Mouse (Mus musculus): ENCODE data around the gene Slc3a2. TPM values are rescaled to one million over a fixed set of nuclear protein-coding genes. Genes with fewer than 3 reads are reported as not detected.

Slc3a2 gene
- polyA plus RNA-seq, 1 experiment from 2014 or later = 157 TPM

- no peak overlapping the region for H3K4me2 ChIP-seq (ENCODE audit: low read length)
- peaks cover 12% of the 10 kb centered on the region for H3K36me3 ChIP-seq (ENCODE audit: control insufficient read depth, insufficient read depth, low read length)
- H3K27ac ChIP-seq (replicated peaks; ENCODE audit: low read depth, low read length) = no peak overlapping the region
- no peak overlapping the region for H3K4me3 ChIP-seq (replicated peaks; ENCODE audit: low read depth, low read length)
- WGBS = 75% methylated on average over 10 of the region's 10 CpGs
- no peak for ATAC-seq (ENCODE audit: low FRiP score, low TSS enrichment)
- H3K9ac ChIP-seq (replicated peaks; ENCODE audit: low read length) = no peak overlapping the region
- no peak for DNase-seq
- no peaks in the 10 kb centered on the region for H3K27me3 ChIP-seq (ENCODE audit: control insufficient read depth, insufficient read depth, low read length)
- peaks cover 23% of the 10 kb centered on the region for H3K4me1 ChIP-seq (ENCODE audit: control insufficient read depth, insufficient read depth, low read length)
- no peaks in the 10 kb centered on the region for H3K9me3 ChIP-seq (ENCODE audit: control insufficient read depth, low read length)
These were observed 8.3 kb downstream of the Slc3a2 start for GRCm38 (mm10) chr19:8714653-8715481.

- Histone ChIP-seq H3K36me3 (ENCODE audit: control insufficient read depth, insufficient read depth, low read length) (peaks cover 19% of the 10 kb centered on the region), H3K27ac (replicated peaks; ENCODE audit: low read depth, low read length) (peak overlapping the region; percentile 91), H3K9ac (replicated peaks; ENCODE audit: low read length) (peak overlapping the region; percentile 90), H3K27me3 (ENCODE audit: control insufficient read depth, insufficient read depth, low read length) (no peaks in the 10 kb centered on the region), H3K9me3 (ENCODE audit: control insufficient read depth, low read length) (no peaks in the 10 kb centered on the region), H3K4me1 (ENCODE audit: control insufficient read depth, insufficient read depth, low read length) (peaks cover 23% of the 10 kb centered on the region), H3K4me3 (replicated peaks; ENCODE audit: low read depth, low read length) (peak overlapping the region; percentile 78), H3K4me2 (ENCODE audit: low read length) (peak overlapping the region; percentile 72)
- DNase-seq = no peak
- ATAC-seq (ENCODE audit: low FRiP score, low TSS enrichment) = no peak
- 7% methylated on average over 13 of the region's 13 CpGs for WGBS
These were observed 9.0 kb downstream of the Slc3a2 start for GRCm38 (mm10) chr19:8713997-8714652.

GRCm38 (mm10) chr19:8713306-8713996, 9.7 kb downstream of the Slc3a2 start:
- Histone ChIP-seq H3K4me1 (ENCODE audit: control insufficient read depth, insufficient read depth, low read length) (peaks cover 23% of the 10 kb centered on the region), H3K27ac (replicated peaks; ENCODE audit: low read depth, low read length) (peak overlapping the region; percentile 91), H3K4me2 (ENCODE audit: low read length) (peak overlapping the region; percentile 72), H3K27me3 (ENCODE audit: control insufficient read depth, insufficient read depth, low read length) (no peaks in the 10 kb centered on the region), H3K9ac (replicated peaks; ENCODE audit: low read length) (peak overlapping the region; percentile 90), H3K4me3 (replicated peaks; ENCODE audit: low read depth, low read length) (peak overlapping the region; percentile 78), H3K9me3 (ENCODE audit: control insufficient read depth, low read length) (no peaks in the 10 kb centered on the region), H3K36me3 (ENCODE audit: control insufficient read depth, insufficient read depth, low read length) (peaks cover 26% of the 10 kb centered on the region)
- ATAC-seq (ENCODE audit: low FRiP score, low TSS enrichment) = peak; percentile 87
- 0% methylated on average over 51 of the region's 51 CpGs for WGBS
- peak; percentile 93 for DNase-seq

- Histone ChIP-seq H3K4me1 (ENCODE audit: control insufficient read depth, insufficient read depth, low read length) (peaks cover 23% of the 10 kb centered on the region), H3K4me2 (ENCODE audit: low read length) (peak overlapping the region; percentile 72), H3K27ac (replicated peaks; ENCODE audit: low read depth, low read length) (peak overlapping the region; percentile 91), H3K9me3 (ENCODE audit: control insufficient read depth, low read length) (no peaks in the 10 kb centered on the region), H3K36me3 (ENCODE audit: control insufficient read depth, insufficient read depth, low read length) (peaks cover 31% of the 10 kb centered on the region), H3K27me3 (ENCODE audit: control insufficient read depth, insufficient read depth, low read length) (no peaks in the 10 kb centered on the region), H3K9ac (replicated peaks; ENCODE audit: low read length) (peak overlapping the region; percentile 90), H3K4me3 (replicated peaks; ENCODE audit: low read depth, low read length) (peak overlapping the region; percentile 78)
- peak; percentile 86 for DNase-seq
- ATAC-seq (ENCODE audit: low FRiP score, low TSS enrichment) = peak; percentile 74
- 0% methylated on average over 13 of the region's 13 CpGs for WGBS
These were observed 10.3 kb downstream of the Slc3a2 start for GRCm38 (mm10) chr19:8712870-8713305.

GRCm38 (mm10) chr19:8711949-8712869, 11.0 kb downstream of the Slc3a2 start:
- 71% methylated on average over 10 of the region's 10 CpGs for WGBS
- no peak for ATAC-seq (ENCODE audit: low FRiP score, low TSS enrichment)

GRCm38 (mm10) chr19:8711506-8711905, 11.7 kb downstream of the Slc3a2 start:
- ATAC-seq (ENCODE audit: low FRiP score, low TSS enrichment) (no peak), DNase-seq (no peak)
- H3K4me2 ChIP-seq (ENCODE audit: low read length) = peak overlapping the region; percentile 72
- no peak overlapping the region for H3K27ac ChIP-seq (replicated peaks; ENCODE audit: low read depth, low read length)
- no peaks in the 10 kb centered on the region for H3K27me3 ChIP-seq (ENCODE audit: control insufficient read depth, insufficient read depth, low read length)
- H3K36me3 ChIP-seq (ENCODE audit: control insufficient read depth, insufficient read depth, low read length) = peaks cover 45% of the 10 kb centered on the region
- H3K4me3 ChIP-seq (replicated peaks; ENCODE audit: low read depth, low read length) = no peak overlapping the region
- peak overlapping the region; percentile 90; the same call in 1 of the 2 replicates for H3K9ac ChIP-seq (replicated peaks; ENCODE audit: low read length)
- 89% methylated on average over 4 of the region's 4 CpGs for WGBS
- H3K9me3 ChIP-seq (ENCODE audit: control insufficient read depth, low read length) = no peaks in the 10 kb centered on the region
- peaks cover 23% of the 10 kb centered on the region for H3K4me1 ChIP-seq (ENCODE audit: control insufficient read depth, insufficient read depth, low read length)

More at GRCm38 (mm10) chr19:8711949-8712869, 11.0 kb downstream of the Slc3a2 start:
- DNase-seq = no peak
- H3K36me3 ChIP-seq (ENCODE audit: control insufficient read depth, insufficient read depth, low read length) = peaks cover 38% of the 10 kb centered on the region
- H3K9me3 ChIP-seq (ENCODE audit: control insufficient read depth, low read length) = no peaks in the 10 kb centered on the region
- H3K27ac ChIP-seq (replicated peaks; ENCODE audit: low read depth, low read length) = peak overlapping the region; percentile 91
- H3K27me3 ChIP-seq (ENCODE audit: control insufficient read depth, insufficient read depth, low read length) = no peaks in the 10 kb centered on the region
- peak overlapping the region; percentile 78 for H3K4me3 ChIP-seq (replicated peaks; ENCODE audit: low read depth, low read length)
- H3K9ac ChIP-seq (replicated peaks; ENCODE audit: low read length) = peak overlapping the region; percentile 90
- peak overlapping the region; percentile 72 for H3K4me2 ChIP-seq (ENCODE audit: low read length)
- H3K4me1 ChIP-seq (ENCODE audit: control insufficient read depth, insufficient read depth, low read length) = peaks cover 23% of the 10 kb centered on the region

- Histone ChIP-seq H3K4me1 (ENCODE audit: control insufficient read depth, insufficient read depth, low read length) (peaks cover 23% of the 10 kb centered on the region), H3K36me3 (ENCODE audit: control insufficient read depth, insufficient read depth, low read length) (peaks cover 46% of the 10 kb centered on the region), H3K27ac (replicated peaks; ENCODE audit: low read depth, low read length) (no peak overlapping the region), H3K4me2 (ENCODE audit: low read length) (no peak overlapping the region), H3K9me3 (ENCODE audit: control insufficient read depth, low read length) (no peaks in the 10 kb centered on the region), H3K4me3 (replicated peaks; ENCODE audit: low read depth, low read length) (no peak overlapping the region), H3K27me3 (ENCODE audit: control insufficient read depth, insufficient read depth, low read length) (no peaks in the 10 kb centered on the region), H3K9ac (replicated peaks; ENCODE audit: low read length) (no peak overlapping the region)
- ATAC-seq (ENCODE audit: low FRiP score, low TSS enrichment) (no peak), DNase-seq (peak; percentile 54)
- 93% methylated on average over 2 of the region's 2 CpGs for WGBS
These were observed 13.1 kb downstream of the Slc3a2 start for GRCm38 (mm10) chr19:8710057-8710456.

- Histone ChIP-seq H3K4me1 (ENCODE audit: control insufficient read depth, insufficient read depth, low read length) (peaks cover 20% of the 10 kb centered on the region), H3K27me3 (ENCODE audit: control insufficient read depth, insufficient read depth, low read length) (no peaks in the 10 kb centered on the region), H3K36me3 (ENCODE audit: control insufficient read depth, insufficient read depth, low read length) (peaks cover 46% of the 10 kb centered on the region), H3K4me2 (ENCODE audit: low read length) (no peak overlapping the region), H3K4me3 (replicated peaks; ENCODE audit: low read depth, low read length) (no peak overlapping the region), H3K27ac (replicated peaks; ENCODE audit: low read depth, low read length) (no peak overlapping the region), H3K9ac (replicated peaks; ENCODE audit: low read length) (no peak overlapping the region), H3K9me3 (ENCODE audit: control insufficient read depth, low read length) (no peaks in the 10 kb centered on the region)
- ATAC-seq (ENCODE audit: low FRiP score, low TSS enrichment) = no peak
- WGBS = 95% methylated on average over 8 of the region's 8 CpGs
- DNase-seq = no peak
These were observed 14.2 kb downstream of the Slc3a2 start for GRCm38 (mm10) chr19:8708954-8709353.
